Mouse (Mus musculus): ENCODE data around the gene Rapgef4.

- TF ChIP-seq CTCF (IDR thresholded peaks at IDR 0.05; ENCODE audit: low read depth, low read length) (no peak), GATA1 (IDR thresholded peaks at IDR 0.05; ENCODE audit: borderline replicate concordance, low read length) (no peak), TAL1 (conservative IDR thresholded peaks at IDR 0.05; ENCODE audit: low read depth, low read length) (no peak)
These were observed 260.9 kb downstream of the Rapgef4 start for GRCm38 (mm10) chr2:72241714-72242472.
